Mouse (Mus musculus): ENCODE results near the gene Rad9b.
A peak's percentile ranks its signal among the peaks of the same experiment; 100 is the strongest.

The Rad9b gene

GRCm38 (mm10) chr5:122353807-122354491, at the start of gene Rad9b, which contains the start of gene Vps29:
Gene Rad9b, minus strand, starts transcription at chr5:122354233.
Gene Vps29, plus strand, starts transcription at chr5:122354369.
- DNase-seq (ENCODE audit: low read depth, low spot score) = peak; percentile 100

DNA sequence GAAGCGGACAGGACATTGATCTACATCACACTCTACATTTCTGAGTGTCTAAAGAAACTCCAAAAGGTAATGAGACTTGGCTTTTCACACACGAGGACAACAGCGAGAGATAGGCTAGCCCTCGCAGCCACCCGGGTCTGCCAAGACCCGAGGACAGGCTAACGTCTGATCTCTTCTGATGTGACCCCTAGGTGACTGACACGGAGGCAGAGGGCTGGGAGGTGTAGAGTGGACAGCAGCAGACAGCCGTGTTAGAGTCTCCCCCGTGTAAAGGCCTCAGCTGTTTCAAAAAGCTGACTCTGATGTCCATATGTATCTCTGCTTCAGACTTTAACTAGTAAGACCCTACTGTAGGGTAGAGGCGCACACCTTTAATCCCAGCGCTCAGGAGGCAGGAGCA, 49.3 kb upstream of the Rad9b start:
- DNase-seq (ENCODE audit: low read depth, low spot score) = no peak

GRCm38 (mm10) chr5:122402772-122403171, 48.7 kb upstream of the Rad9b start:
- DNase-seq (ENCODE audit: low read depth, low spot score) = no peak

DNA sequence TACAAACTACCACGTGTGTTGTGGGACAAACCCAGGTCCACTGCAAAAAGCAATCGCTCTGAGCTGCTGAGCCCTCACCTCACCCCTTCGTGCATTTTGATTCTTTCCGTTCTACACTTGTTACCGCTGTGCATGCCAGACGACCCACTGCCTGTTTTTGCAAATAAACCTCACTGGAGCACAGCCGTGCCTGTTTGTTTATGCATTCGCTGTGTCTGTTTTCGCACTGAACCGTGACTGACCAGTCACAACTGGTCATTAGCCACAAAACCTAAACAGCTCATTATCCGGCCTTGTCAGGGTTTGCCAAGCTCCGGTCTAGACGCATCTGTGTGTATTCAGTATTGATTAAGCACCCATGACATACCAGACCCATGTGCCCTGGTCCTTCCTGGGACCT, 48.1 kb upstream of the Rad9b start:
- no peak for DNase-seq (ENCODE audit: low read depth, low spot score)

DNA sequence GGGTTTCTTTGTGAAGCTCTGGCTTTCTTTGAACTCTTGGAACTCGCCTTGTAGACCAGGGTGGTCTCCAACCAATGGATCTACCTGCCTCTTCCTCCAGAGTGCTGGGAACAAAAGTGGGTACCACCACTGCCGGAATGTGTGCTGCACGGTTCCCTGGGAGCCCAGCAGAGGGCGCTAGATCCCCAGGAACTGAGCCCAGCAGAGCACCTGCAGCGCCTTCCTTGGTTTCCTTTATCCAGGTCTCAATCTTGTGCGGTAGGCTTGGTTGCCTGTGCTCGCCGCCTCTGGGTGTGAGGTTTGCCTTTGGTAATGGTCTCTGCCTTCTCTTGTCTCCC, 47.2 kb upstream of the Rad9b start:
- no peak for DNase-seq (ENCODE audit: low read depth, low spot score)

GRCm38 (mm10) chr5:122400628-122401302, 46.7 kb upstream of the Rad9b start:
- DNase-seq (ENCODE audit: low read depth, low spot score) = no peak

- no peak for DNase-seq (ENCODE audit: low read depth, low spot score)
These were observed 45.8 kb upstream of the Rad9b start for GRCm38 (mm10) chr5:122399871-122400270.

DNA sequence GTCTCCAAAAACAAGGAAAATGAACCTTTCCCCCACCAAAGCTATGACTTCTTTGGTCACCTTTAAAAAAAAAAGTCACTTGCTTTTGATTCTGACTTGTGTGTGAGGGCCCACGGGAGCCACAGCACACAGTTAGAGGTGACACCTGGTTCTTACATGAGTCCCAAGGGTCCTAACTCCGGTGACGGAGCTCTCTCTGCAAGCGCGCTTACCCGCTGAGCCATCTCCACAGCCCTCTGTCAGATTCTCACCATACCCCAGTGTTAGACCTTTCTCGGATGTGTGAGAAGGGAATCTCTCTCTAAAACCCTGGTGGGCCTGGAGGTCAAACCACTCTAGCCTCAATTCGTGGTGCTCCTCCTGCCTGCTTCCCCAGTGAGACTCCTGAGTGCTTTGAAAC, 43.5 kb upstream of the Rad9b start:
- no peak for DNase-seq (ENCODE audit: low read depth, low spot score)

GRCm38 (mm10) chr5:122396791-122397190, 42.8 kb upstream of the Rad9b start:
- DNase-seq (ENCODE audit: low read depth, low spot score) = no peak

- DNase-seq (ENCODE audit: low read depth, low spot score) = peak; percentile 42
These were observed 39.9 kb upstream of the Rad9b start for GRCm38 (mm10) chr5:122393887-122394286.

GRCm38 (mm10) chr5:122392227-122393004, 38.4 kb upstream of the Rad9b start:
- no peak for DNase-seq (ENCODE audit: low read depth, low spot score)

DNA sequence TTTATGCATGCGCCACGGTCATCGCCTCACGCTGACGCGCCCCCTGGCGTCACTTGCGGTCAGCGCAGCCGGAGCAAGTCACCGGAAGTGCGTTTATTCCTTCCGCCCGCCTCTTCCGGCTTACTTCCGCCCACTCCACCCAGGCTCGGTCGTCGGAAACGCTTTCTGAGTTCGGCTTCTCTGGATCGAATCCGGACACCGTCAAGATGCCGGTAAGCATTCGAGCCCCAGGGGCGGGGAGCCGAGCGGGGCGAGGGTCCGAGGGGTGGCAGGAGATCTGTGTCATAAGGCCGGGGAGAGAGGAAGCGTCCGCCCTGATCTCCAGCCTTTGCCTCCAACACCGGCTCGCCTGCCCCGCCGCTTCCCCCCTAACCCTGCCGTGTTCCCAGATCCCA, 37.8 kb upstream of the Rad9b start, which contains the start of gene Arpc3:
Gene Arpc3 (plus strand): TSS at position 93 of the 395 bp plus-strand sequence.
- peak; percentile 74 for DNase-seq (ENCODE audit: low read depth, low spot score)

DNA sequence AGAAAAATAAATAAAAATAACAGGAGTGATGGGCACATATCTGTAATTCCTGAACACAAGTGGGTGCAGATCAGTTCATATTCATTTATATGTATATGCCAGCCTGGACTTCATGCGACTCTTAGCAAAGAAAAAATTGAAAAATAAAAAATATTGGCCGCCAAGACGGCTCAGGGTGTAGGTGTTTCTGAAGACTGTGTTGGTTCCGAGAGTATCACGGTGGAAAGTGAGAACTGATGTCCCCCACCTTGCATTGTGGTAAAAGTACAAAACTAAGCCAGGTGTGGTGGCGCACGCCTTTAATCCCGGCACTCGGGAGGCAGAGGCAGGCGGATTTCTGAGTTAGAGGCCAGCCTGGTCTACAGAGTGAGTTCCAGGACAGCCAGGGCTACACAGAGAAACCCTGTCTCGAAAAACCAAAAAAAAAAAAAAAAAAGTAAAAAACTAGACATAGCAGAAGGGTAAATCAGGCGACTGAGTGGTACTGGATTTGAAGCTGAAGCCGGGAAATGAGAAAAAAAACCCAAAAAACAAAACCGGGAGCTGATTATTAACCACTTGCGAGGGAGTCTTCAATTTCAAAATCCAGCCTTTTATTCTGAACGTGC, 37.2 kb upstream of the Rad9b start:
- DNase-seq (ENCODE audit: low read depth, low spot score) = no peak

- DNase-seq (ENCODE audit: low read depth, low spot score) = no peak
These were observed 36.6 kb upstream of the Rad9b start for GRCm38 (mm10) chr5:122390671-122391070.

DNA sequence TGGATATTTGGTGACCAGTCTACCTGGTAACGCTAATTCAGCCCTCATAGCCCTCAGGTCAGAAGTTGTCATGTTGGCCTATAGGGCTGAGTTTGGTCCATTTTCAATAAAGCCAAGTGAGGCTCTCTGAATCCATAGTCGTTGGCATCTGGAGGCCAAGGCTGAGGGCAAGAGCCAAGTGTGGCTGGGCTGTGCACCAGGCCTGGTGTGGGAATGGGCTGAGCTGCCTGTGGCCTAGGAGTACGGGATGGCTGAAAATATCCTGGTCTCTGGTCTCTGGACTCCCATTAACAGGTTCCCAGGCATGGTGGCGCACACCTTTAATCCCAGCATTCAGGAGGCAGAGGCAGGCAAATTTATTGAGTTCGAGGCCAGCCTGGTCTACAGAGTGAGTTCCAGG, 36.0 kb upstream of the Rad9b start:
- no peak for DNase-seq (ENCODE audit: low read depth, low spot score)

DNA sequence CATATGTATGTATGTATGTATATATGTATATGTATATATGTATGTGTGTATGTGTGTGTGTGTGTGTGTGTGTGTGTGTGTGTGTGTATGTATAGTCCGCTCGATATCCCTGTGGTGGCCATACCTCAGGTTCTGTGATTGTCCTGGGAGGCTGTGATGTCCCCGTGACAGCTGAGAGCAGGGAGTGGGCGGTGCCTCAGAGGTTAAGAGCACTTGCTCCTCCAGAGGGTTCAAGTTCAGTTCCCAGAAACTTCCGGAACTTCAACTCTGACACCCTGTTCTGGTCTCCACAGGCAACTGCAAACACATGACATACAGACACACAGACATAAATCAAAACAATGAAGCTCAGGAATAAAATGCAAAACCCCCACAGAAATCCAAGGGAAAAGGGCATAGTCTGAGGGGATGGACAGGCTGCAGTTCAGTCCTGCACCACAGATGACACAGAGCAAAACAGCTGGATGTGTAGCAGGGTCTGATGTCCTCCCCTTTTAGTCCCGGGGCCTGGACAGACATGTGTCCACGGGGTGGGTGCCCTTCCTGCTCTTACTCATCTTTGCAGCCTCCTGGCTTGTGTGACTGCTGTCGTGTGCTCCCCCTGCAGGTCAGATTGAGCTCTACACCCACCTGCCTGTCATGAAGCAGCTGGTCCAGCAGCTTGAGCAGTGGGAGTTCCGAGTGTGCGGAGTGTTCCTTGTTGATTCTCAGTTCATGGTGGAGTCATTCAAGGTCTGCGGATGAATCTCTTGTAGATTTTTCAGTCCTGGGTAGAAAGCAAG, 25.5 kb upstream of the Rad9b start:
- DNase-seq (ENCODE audit: low read depth, low spot score) = peak; percentile 62

GRCm38 (mm10) chr5:122378171-122378570, 24.1 kb upstream of the Rad9b start:
- no peak for DNase-seq (ENCODE audit: low read depth, low spot score)

DNA sequence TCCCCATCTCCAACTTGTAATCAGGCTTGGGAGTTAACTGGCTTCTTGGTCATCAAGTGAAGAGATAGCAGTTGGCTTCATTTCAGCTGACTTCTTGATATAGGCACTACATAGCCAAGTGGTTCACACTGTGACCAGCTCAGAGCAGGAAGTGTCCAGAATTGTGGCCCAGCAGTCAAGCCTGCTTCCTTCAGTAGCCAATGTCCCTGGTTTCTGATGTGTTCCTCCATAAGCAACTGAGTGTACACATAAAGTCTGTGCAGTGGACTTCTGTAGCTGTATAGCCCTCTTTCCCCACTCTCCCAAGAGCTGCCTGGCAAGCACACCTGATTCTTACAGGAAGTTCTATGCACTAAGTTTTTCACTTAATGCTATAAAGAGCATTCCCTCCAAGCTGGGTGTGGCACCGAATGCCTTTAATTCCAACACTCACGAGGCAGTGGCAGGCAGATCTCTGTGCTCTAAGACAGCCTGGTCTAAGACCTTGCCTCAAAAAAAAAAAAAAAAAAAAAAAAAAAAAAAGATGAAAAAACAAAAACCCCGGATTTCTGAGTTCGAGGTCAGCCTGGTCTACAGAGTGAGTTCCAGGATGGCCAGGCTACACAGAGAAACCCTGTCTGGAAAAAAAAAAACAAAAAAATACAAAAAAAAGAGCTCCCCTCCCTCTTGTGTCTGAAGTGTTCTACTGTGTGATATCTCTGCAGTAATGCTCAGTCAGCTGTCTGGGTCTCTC, 23.2 kb upstream of the Rad9b start:
- DNase-seq (ENCODE audit: low read depth, low spot score) = no peak

DNA sequence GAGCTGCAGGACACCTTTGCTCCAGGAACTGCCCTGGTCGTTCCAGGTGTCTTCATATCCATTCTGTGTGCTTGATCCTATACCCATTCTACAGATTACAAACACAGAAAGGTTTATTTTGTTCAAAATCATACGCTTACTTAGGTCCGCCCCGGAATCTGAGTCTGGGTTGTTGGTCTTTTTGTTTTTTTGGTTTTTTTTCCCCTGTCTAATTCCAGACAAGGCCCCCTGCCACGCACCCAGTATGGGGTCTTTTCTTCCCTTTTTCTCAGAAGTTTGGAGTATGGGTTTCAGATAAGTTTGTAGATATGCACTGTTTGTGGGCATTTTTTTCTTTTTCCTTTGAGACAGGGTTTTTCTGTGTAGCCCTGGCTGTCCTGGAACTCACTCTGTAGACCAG, 18.8 kb upstream of the Rad9b start:
- no peak for DNase-seq (ENCODE audit: low read depth, low spot score)

- DNase-seq (ENCODE audit: low read depth, low spot score) = peak; percentile 99
These were observed 18.2 kb upstream of the Rad9b start, which contains the start of gene Fam216a for GRCm38 (mm10) chr5:122372192-122372769. Gene Fam216a, minus strand, starts transcription at chr5:122372364.

Measured in retina, adult 2 months (tissue).